Comparison of ENCODE assay signal across 8 mouse cellular contexts in the genomic region with DNA sequence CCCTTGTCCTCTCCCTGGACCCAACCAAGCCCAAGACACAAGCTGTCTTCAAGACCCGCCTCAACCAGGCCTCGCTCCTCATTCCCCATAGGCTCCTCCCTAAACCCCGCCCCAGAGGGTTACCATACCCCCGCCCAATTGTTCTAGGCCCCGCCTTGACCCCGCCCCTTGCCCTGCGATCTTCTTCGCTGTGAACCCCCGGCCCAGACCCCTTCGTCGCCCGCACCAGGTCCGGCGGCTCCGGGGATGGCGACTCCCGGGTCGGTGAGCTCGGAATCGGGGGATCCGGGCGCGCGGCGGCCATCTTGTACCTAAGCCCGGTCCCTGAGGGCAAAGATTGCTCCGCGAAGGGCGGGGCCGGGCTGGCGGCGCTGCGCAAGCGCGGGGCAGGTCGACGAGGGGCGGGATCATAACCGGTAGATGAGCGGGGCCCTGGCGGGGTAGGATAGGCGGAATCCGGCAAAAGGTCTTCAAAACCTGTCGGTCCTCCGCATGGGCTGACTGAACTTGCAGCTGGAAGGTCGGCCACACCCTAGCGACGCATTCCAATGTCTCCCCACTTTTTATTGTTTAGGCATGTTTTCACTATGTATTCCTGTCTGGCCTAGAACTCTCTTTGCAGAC. TPM values are rescaled to one million over a fixed set of nuclear protein-coding genes. Genes with fewer than 3 reads are reported as not detected.
DNase-seq lines count a peak whose midpoint lies in the region; ATAC-seq and TF ChIP-seq lines count a peak whose summit lies in the region.

Gene Zfp784, minus strand, starts transcription at position 338 of the 624 bp plus-strand sequence.

- no peaks in the 10 kb centered on the region for H3K27me3 ChIP-seq in forebrain, embryonic 15.5 days
- no peaks in the 10 kb centered on the region for H3K27me3 ChIP-seq in lung, embryonic 15.5 days

- WGBS in forebrain, embryonic 15.5 days, result under 1% methylated on average over 48 of the region's 48 CpGs
- WGBS in lung, embryonic 15.5 days, result under 1% methylated on average over 48 of the region's 48 CpGs

- H3K4me3 ChIP-seq in ES-E14 (ENCODE audit: insufficient read depth in 1 of 2, low read depth in 1 of 2, low read length in 2 of 2, poor library complexity in 1 of 2, severe bottlenecking in 1 of 2), result peak within 1 kb of the TSS; percentile 89 to 94
- peak within 1 kb of the TSS; percentile 96 for H3K4me3 ChIP-seq in forebrain, embryonic 15.5 days
- peak within 1 kb of the TSS; percentile 78 for H3K4me3 ChIP-seq in lung, embryonic 15.5 days

- no peaks in the 10 kb centered on the region for H3K36me3 ChIP-seq in ES-E14 (ENCODE audit: control insufficient read depth, insufficient read depth, low read length, poor library complexity, severe bottlenecking)
- peaks cover 31% of the 10 kb centered on the region for H3K36me3 ChIP-seq in forebrain, embryonic 15.5 days
- peaks cover 31% of the 10 kb centered on the region for H3K36me3 ChIP-seq in lung, embryonic 15.5 days

- DNase-seq in ES-E14 (ENCODE audit: low read depth, low spot score), result peak; percentile 88
- DNase-seq in cerebellum, adult 11-12 months, result peak; percentile 94
- DNase-seq in heart, postnatal 36 days, result peak; percentile 92 to 98
- peak; percentile 84 to 92 for DNase-seq in layer of hippocampus, adult 8-10 months (ENCODE audit: low spot score in 2 of 2)
- peak; percentile 88 for DNase-seq in ovary, adult 18-20 months (ENCODE audit: low spot score)
- DNase-seq in thymus, postnatal 0 days (ENCODE audit: low spot score), result peak; percentile 94

- H3K4me2 ChIP-seq in forebrain, embryonic 15.5 days (replicated peaks), result peak within 1 kb of the TSS; percentile 58
- H3K4me2 ChIP-seq in lung, embryonic 15.5 days, result peak within 1 kb of the TSS; percentile 57

- in situ Hi-C loops in ES-E14 (cut with MboI; ENCODE audit: low sequenced_read_pairs in 2 of 2, unreplicated experiment in 2 of 2), result no loop called here

- ATAC-seq in forebrain, embryonic 15.5 days (replicated peaks), result peak; percentile 97
- ATAC-seq in lung, embryonic 15.5 days (ENCODE audit: borderline replicate concordance, extremely low read depth, low FRiP score, low TSS enrichment), result peak; percentile 96

- peaks cover 0 to 2% of the 10 kb centered on the region in 2 experiments; a peak in 1 of 4 replicates for H3K4me1 ChIP-seq in ES-E14 (ENCODE audit: control insufficient read depth in 2 of 2, insufficient read depth in 2 of 2, low read length in 2 of 2, poor library complexity in 1 of 2)
- H3K4me1 ChIP-seq in forebrain, embryonic 15.5 days, result peaks cover 22% of the 10 kb centered on the region
- 0 out of 2 replicates have a peak, but pooled peaks cover 6% of the 10 kb centered on the region for H3K4me1 ChIP-seq in lung, embryonic 15.5 days

- H3K9ac ChIP-seq in ES-E14 (ENCODE audit: insufficient read depth, low read depth, low read length, poor library complexity, severe bottlenecking), result peak within 1 kb of the TSS; percentile 91
- peak within 1 kb of the TSS; percentile 87 for H3K9ac ChIP-seq in forebrain, embryonic 15.5 days (replicated peaks)
- H3K9ac ChIP-seq in lung, embryonic 15.5 days, result peak within 1 kb of the TSS; percentile 80

- peak within 1 kb of the TSS; percentile 81 for H3K27ac ChIP-seq in ES-E14 (ENCODE audit: insufficient read depth, low read depth, low read length, poor library complexity, severe bottlenecking)
- H3K27ac ChIP-seq in forebrain, embryonic 15.5 days (replicated peaks), result peak within 1 kb of the TSS; percentile 98
- peak within 1 kb of the TSS; percentile 96 for H3K27ac ChIP-seq in lung, embryonic 15.5 days

- intact Hi-C loops in heart, postnatal 36 days (cut with DNase I), result no loop called here

- H3K9me3 ChIP-seq in ES-E14 (ENCODE audit: control insufficient read depth, insufficient read depth, low read depth, low read length), result no peaks in the 10 kb centered on the region
- no peaks in the 10 kb centered on the region for H3K9me3 ChIP-seq in forebrain, embryonic 15.5 days
- no peaks in the 10 kb centered on the region for H3K9me3 ChIP-seq in lung, embryonic 15.5 days

TF ChIP-seq in ES-E14, 5 proteins besides CTCF, POLR2A, EP300 and RAD21:
- no peak for TF ChIP-seq CHD2 (IDR thresholded peaks at IDR 0.05; ENCODE audit: low read depth, low read length)
- no peak for TF ChIP-seq HCFC1 (IDR thresholded peaks at IDR 0.05; ENCODE audit: borderline replicate concordance, insufficient read depth, low read length)
- no peak for TF ChIP-seq ZC3H11A (IDR thresholded peaks at IDR 0.05; ENCODE audit: borderline replicate concordance, low read depth, low read length)
- no peak for TF ChIP-seq MAFK (IDR thresholded peaks at IDR 0.05; ENCODE audit: insufficient read depth, low read depth, low read length)

RNA-seq across cellular contexts. Expression of gene Zfp784, which starts in this region (rescaled TPM):
- 0.58 and 0.71 TPM in 2 replicates for total RNA-seq in ES-E14 (2012; rRNA removed)
- polyA plus RNA-seq in forebrain, embryonic 15.5 days (2015; fragmentation: Nextera tagmentation; extraction: Ambion mirVana), result 7.8 and 8.5 TPM in 2 replicates
- 1 to 10 TPM; 5.2 to 6.1 TPM for total RNA-seq in heart, postnatal 36 days (2021)
- total RNA-seq in layer of hippocampus, adult 8-10 months (2022), result 1 to 10 TPM; 5.6 to 6.4 (median 6.3) TPM
- polyA plus RNA-seq in lung, embryonic 15.5 days (2015; fragmentation: Nextera tagmentation; extraction: Ambion mirVana), result 4.9 and 5.0 TPM in 2 replicates
- polyA plus RNA-seq in thymus, postnatal 0 days (2015; fragmentation: Nextera tagmentation; extraction: Ambion mirVana), result 3.8 and 4.4 TPM in 2 replicates

Comparison
In these comparisons a context has a peak if more than half of its experiments do, and no peak if none do; other contexts are left out.
1. Peak in every context shown above with its lines: DNase-seq, ATAC-seq, H3K4me3 ChIP-seq and H3K27ac ChIP-seq.
2. Peak in DNase-seq, H3K4me3 ChIP-seq, H3K27ac ChIP-seq and H3K9ac ChIP-seq in ES-E14; RNA of the gene not detected or under 1 TPM.